Mouse (Mus musculus) adrenal gland, postnatal 14 days (tissue): ENCODE data around the gene Rasl11b. TPM values are rescaled to one million over a fixed set of nuclear protein-coding genes. Genes with fewer than 3 reads are reported as not detected.

Source experiments
- DNase-seq: peaks from one replicate; pipeline ENCODE4 v3.0.0; 2021; ENCODE audit warnings: mixed read lengths
- total RNA-seq: library from RNA; stranded (reverse); gene quantifications from 2 replicates; pipeline ENCODE4 v1.2.3, GENCODE M21; 2021

The Rasl11b gene
- total RNA-seq, 1 experiment from 2014 or later: 16.0 TPM

DNA sequence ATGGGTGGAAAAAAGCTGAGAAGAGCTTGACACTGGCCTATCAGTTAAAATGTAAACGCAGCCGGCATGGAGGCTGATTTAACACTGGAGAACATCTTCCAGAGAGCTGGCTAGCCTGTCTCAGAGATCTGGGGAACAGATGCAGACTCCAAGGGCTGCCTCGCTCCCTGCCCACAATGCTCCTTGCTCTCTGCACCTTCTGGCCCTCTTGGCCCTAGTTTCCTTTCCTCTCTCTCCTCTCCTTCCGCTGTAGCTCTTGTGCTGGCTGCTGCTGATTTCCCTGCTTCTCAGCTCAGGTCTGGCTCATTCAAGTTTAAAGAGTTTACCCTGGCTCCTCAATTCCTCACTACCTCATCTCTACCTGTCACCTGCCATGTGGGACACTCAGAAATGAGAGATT is 14.6 kb downstream of the Rasl11b start:
- no peak for DNase-seq

GRCm38 (mm10) chr5:74211346-74211745 is 16.3 kb downstream of the Rasl11b start:
- DNase-seq: no peak

DNA sequence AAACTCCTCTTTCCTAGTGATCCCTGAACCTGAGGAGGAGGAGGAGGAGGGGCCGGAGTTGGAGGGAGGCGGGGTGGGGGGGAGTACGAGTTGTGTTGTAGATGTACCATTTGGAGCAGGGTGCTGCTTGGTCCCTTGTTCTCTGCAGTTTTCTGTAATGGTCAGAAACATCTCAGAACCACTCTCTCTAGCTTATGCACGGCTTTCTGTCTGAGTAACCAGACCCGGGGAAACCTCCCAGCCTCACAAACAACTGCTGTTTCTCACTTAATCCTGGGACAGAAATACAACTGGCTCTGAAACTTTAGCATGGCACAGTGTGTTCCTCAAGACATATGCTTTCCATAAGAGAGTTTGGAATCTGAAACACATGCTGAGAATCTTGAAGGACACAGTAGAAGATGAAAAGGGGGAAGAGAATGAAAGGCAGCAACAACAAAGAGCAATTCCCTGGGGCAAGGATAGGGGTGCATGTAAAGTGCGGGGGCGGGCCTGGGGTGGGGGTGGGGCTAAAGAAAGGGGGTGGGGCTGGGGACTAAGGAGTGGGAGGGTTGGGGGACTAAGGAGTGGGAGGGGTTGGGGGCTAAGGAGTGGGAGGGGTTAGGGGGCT is 19.5 kb downstream of the Rasl11b start:
- DNase-seq: no peak

DNA sequence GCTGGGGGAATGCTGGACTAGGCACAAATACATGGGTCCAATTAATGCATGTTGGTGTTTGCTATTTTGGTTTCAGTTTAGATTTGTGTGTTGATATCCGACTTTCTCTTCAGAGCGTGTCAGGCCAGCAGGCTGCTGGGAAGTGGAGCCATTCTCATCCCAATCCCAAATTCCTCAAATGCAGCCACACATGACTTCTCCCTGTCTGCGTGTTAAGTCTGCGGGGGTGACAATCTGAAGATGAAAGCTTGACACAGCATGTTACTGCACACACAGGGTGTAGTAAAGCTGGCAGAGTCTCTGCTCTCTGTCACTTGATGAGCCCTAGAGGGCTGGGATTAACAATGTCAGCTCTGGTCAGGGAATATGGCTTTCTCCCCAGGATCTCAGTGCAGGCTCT is 20.0 kb downstream of the Rasl11b start:
- no peak for DNase-seq

GRCm38 (mm10) chr5:74218524-74218923 is 23.4 kb downstream of the Rasl11b start:
- DNase-seq: no peak

GRCm38 (mm10) chr5:74222626-74223025 is 27.5 kb downstream of the Rasl11b start:
- DNase-seq: no peak

GRCm38 (mm10) chr5:74224480-74224879 is 29.4 kb downstream of the Rasl11b start:
- no peak for DNase-seq

GRCm38 (mm10) chr5:74226183-74226582 is 31.1 kb downstream of the Rasl11b start:
- DNase-seq: no peak

DNA sequence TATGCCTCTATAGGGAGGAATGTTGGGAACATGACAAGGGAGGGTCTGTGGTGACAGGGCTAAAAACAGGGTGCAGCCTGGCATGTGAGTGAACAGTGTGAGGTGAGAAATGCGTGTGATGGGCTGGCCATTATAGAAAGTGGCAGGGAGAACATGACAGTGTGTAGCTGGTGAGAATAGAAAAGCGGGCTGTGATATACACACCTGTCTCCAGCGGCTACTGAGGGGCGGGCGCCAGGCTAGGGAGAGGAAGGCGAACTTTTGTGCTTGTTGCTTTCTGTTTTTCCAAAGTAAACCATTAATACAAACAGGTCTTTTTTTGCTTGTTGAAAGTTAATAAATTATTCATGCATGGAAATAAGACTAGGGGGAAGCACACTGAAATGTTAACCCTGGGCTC is 32.3 kb downstream of the Rasl11b start:
- DNase-seq: no peak

DNA sequence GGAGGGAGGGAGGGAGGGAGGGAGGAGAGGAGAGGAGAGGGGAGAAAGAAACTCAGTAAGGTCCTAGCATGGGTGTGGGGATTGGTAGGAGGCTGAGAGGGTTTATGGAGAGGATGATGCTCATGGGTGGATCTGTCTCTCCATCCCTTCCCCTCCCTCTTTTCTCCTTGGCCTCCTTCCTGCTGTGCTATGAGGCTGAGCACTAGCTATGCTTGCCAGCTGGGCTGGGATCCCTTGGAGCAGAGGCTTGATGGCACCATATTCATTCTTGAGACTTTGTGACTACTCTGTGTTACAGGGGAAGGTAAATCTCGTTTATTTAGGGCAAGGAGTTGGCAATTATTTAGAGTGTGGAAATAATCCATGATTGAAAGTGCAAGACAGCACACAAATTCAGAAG is 33.9 kb downstream of the Rasl11b start:
- DNase-seq: no peak

- no peak for DNase-seq
Observed at GRCm38 (mm10) chr5:74229775-74230413, 34.8 kb downstream of the Rasl11b start.

DNA sequence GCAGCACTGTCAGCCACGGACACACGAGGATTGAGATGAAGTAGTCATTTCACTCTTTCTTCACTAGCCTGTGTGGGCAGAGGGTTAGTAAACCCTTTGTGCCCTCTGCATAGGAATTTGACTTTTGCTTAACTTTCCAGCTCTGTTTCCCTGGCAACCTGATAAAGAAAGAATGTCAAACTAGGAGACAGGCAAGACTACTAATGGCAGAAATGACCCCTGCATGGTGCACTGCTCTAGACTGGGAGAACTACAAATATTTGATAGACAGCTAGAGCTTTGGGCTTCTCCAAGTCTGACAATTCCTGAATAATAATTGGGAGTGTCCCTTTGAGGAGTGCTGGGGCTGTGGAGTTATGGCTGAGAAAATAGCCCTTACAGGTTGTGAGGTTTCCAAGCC is 35.4 kb downstream of the Rasl11b start:
- no peak for DNase-seq

- no peak for DNase-seq
Observed at GRCm38 (mm10) chr5:74233808-74234207, 38.7 kb downstream of the Rasl11b start.

- DNase-seq: no peak
Observed at GRCm38 (mm10) chr5:74239369-74239768, 44.3 kb downstream of the Rasl11b start.

- no peak for DNase-seq
Observed at GRCm38 (mm10) chr5:74240298-74240697, 45.2 kb downstream of the Rasl11b start.

DNA sequence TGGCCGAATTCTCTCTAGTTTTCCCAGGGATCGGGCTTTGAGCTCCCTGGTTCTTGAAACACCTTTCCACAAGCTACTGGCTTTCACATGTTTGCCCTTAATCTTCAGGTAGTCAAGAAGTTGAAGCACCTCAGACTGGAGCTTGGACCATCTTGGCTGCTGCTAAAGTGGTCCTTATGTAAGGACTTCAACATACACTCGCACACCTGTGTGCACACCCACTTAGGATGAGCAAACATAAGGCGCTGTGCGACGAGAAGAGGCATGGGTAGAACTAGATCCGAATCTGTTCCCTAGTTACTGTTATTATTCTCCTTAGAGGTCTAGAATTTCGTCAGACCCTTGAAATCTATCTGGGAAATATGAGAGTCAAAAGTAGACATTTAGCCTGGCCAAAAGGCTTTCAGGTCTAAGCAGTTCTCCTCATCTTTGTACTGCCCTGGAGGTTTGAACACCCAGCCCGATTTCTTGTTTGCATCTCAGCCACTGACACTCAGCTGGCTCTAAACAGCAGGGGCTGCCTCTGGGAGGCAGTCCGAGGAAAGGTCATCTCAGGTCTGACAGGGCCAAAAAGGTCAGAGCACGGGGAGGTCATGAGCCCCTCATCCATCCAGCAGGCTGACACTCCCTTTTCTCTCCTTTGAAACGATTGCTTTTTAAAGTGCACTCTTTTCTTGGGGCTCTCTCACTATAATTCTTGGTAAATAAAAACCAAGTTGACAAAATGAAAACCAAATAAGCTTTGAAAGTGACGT is 46.0 kb downstream of the Rasl11b start:
- DNase-seq: no peak

DNA sequence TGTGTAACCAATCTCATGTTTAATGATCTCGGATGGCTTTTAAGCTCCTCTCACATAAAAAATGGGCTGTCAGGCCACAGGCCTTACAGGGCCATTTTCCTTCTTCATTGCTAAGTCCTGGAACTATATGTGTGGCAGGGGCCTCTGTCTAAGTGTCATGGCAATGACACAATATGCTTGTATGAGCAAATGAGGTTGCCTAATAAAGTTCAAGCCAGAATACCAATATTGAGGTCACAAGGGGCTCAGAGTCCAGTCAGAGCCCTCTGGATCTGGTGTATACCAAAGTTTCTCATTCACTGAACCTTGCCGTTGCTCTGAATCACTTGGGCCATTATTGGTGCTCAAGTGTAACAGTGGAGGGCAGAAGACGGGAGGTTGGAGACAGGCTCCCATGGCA is 47.6 kb downstream of the Rasl11b start:
- no peak for DNase-seq

GRCm38 (mm10) chr5:74244406-74245019 is 49.4 kb downstream of the Rasl11b start:
- DNase-seq: no peak

- no peak for DNase-seq
Observed at GRCm38 (mm10) chr5:74245641-74246145, 50.6 kb downstream of the Rasl11b start.

GRCm38 (mm10) chr5:74246453-74246852 is 51.4 kb downstream of the Rasl11b start:
- DNase-seq: no peak

DNA sequence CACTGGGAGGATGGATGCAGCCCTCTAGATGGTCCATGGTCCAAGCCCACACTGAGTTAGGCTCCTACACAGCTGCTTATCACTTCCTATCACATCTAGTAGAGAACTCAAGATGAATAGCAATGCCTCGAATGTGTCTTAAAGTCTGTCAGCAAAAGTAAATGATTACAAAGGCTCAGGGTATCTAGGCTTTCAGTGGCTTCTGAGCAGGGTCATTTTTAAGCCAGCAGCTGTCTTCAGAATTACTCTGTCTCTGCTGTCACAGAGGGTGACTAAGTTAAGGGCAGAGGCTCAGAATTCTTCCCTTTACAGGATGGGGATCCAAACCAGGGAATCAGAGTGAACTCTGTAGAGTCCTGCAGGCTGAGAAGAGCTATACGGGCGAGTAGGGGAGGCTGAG is 51.9 kb downstream of the Rasl11b start:
- no peak for DNase-seq
